Mouse (Mus musculus): ENCODE measurements around the gene Celf2. TPM values are rescaled to one million over a fixed set of nuclear protein-coding genes. Genes with fewer than 3 reads are reported as not detected.
"Not testable (repeated sequence)": the region's sequence is repeated elsewhere in the genome, so short reads cannot be mapped to it uniquely, and the experiment has no call there.

Celf2 gene
- polyA plus RNA-seq, 1 experiment from 2014 or later: 63.2 TPM

DNA sequence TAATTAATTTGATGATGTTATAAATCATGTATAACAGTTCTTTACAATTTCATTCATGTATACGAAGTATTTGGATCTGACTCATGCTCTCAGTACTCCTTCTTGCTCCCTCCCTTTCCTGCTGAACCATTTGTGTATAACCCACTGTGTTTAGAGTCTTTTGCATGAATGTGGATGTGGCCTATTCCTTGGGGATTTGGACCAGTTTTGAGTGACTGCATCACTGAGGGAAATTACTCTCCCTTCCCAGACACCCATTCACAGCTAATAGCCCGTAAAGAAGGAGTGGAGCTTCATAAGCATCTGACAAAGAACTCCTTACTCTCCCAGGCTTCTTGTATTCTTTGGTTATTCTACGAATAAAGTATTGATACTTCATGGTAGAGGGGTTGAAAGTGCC is 189.6 kb downstream of the Celf2 start:
- 87% methylated on average over 3 of the region's 3 CpGs for WGBS
- no peak for ATAC-seq (replicated peaks; ENCODE audit: insufficient number of reproducible peaks, insufficient read depth, low FRiP score, low read depth)
- Histone ChIP-seq H3K9ac (no peak overlapping the region), H3K4me3 (no peak overlapping the region), H3K4me1 (replicated peaks) (no peaks in the 10 kb centered on the region; the same call in 1 of the 2 replicates), H3K27me3 (no peaks in the 10 kb centered on the region), H3K4me2 (no peak overlapping the region), H3K27ac (no peak overlapping the region), H3K9me3 (replicated peaks) (no peaks in the 10 kb centered on the region), H3K36me3 (no peaks in the 10 kb centered on the region)

DNA sequence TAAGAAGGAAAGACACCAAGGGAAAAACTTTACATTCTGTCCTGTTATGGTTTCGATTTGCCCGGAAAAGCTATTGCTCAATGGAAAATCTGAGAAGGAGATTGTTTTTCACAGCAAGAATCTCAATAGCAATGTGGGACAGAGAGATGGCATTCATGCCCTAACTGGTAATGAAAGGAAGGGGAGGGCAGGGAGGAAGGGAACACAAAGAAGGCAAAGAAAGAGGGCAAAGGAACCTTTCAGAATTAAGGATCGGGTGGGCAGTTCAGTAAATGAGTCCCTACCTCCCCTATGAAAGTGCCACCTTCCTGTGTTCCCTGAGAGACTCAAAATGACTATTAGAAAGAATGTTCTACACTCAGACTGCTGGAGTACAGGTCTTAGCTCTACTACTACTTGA is 197.6 kb downstream of the Celf2 start:
- Histone ChIP-seq H3K36me3 (no peaks in the 10 kb centered on the region), H3K27ac (no peak overlapping the region), H3K9me3 (replicated peaks) (no peaks in the 10 kb centered on the region), H3K4me2 (no peak overlapping the region), H3K27me3 (no peaks in the 10 kb centered on the region), H3K9ac (no peak overlapping the region), H3K4me3 (no peak overlapping the region), H3K4me1 (replicated peaks) (no peaks in the 10 kb centered on the region)
- WGBS: 71% methylated on average over 3 of the region's 3 CpGs
- ATAC-seq (replicated peaks; ENCODE audit: insufficient number of reproducible peaks, insufficient read depth, low FRiP score, low read depth): no peak

DNA sequence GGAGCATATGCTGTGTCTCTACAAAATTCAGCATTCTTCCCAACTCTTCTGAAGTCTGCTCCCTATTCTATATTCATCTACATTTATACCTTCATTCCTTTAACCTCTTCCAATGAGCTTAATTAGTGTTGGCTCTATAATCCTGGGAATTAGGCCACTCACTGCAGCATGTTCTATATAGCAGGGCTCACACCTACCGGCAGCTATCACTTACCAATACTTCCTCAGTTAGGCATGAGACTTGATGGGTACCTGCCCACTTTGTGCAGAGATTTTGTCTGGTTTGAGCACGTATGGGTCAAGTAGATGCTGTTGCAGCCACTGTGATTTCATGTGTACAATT is 198.6 kb downstream of the Celf2 start:
- Histone ChIP-seq H3K9ac (no peak overlapping the region), H3K27ac (no peak overlapping the region), H3K27me3 (no peaks in the 10 kb centered on the region), H3K4me2 (no peak overlapping the region), H3K9me3 (replicated peaks) (no peaks in the 10 kb centered on the region), H3K4me3 (no peak overlapping the region), H3K36me3 (no peaks in the 10 kb centered on the region), H3K4me1 (replicated peaks) (no peaks in the 10 kb centered on the region)
- 87% methylated on average over 2 of the region's 2 CpGs for WGBS
- no peak for ATAC-seq (replicated peaks; ENCODE audit: insufficient number of reproducible peaks, insufficient read depth, low FRiP score, low read depth)

DNA sequence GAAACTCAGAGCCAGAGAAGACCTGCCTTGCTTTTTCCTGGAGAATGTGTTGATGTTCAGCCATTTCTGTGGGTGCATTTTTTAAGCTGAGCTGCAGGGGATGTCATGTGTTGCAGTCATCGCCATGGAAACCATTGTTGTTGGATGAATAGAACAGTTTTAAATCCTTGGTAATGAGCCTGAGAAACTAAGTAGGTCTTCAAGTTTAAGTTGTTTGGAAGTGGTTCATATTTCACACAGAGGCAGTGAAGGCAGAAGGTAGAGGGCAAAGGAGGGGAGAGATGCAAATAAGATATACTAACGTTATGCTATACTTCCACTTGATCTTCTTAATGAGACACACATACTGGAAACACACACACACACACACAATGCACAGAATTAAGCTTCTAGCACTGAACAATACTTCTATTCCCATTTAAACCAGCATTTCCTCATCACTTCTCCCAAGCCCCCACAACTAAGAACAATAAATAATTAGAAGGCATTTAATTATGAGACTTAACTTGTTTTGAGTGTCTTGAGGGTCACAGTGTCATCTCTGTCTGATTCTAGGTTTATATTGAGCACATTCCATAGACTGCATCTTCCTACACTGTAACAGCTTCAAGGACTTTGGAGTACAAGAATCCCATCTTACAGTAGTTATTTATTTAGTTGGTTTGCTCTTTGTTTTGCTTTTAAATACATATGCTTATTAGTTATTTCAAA is 199.1 kb downstream of the Celf2 start:
- ATAC-seq (replicated peaks; ENCODE audit: insufficient number of reproducible peaks, insufficient read depth, low FRiP score, low read depth): no peak
- H3K9ac ChIP-seq: no peak overlapping the region

DNA sequence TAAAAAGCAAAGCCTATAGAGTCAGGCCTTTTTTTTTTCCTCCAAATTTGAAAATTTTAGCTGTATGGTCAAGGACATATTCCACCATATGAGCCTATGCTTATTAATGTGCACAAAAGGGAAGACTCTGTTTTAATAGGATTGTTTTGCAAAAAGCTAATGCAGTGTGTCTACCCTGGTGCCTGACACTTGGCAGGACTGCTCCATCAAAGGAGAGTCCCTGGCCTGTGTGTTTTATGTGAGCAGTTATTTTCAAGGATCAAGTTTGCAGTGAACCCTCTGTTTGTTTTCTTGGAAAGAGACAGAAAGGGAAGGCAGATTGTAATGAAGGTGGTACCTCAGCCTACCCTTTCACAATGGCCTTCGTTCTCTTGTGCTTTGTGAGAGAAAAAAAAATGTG is 200.0 kb downstream of the Celf2 start:
- no peak overlapping the region for H3K4me3 ChIP-seq
- ATAC-seq (replicated peaks; ENCODE audit: insufficient number of reproducible peaks, insufficient read depth, low FRiP score, low read depth): no peak
- no peak overlapping the region for H3K9ac ChIP-seq
- 100% methylated on average over 1 of the region's 1 CpGs for WGBS
- no peaks in the 10 kb centered on the region for H3K27me3 ChIP-seq
- no peaks in the 10 kb centered on the region for H3K36me3 ChIP-seq
- H3K27ac ChIP-seq: no peak overlapping the region
- H3K9me3 ChIP-seq (replicated peaks): no peaks in the 10 kb centered on the region
- H3K4me1 ChIP-seq (replicated peaks): no peaks in the 10 kb centered on the region
- no peak overlapping the region for H3K4me2 ChIP-seq

More for the DNA sequence above, 199.1 kb downstream of the Celf2 start:
- Histone ChIP-seq H3K4me3 (no peak overlapping the region), H3K4me1 (replicated peaks) (no peaks in the 10 kb centered on the region), H3K9me3 (replicated peaks) (no peaks in the 10 kb centered on the region), H3K27me3 (no peaks in the 10 kb centered on the region), H3K4me2 (no peak overlapping the region), H3K36me3 (no peaks in the 10 kb centered on the region), H3K27ac (no peak overlapping the region)
- 60% methylated on average over 2 of the region's 2 CpGs for WGBS

DNA sequence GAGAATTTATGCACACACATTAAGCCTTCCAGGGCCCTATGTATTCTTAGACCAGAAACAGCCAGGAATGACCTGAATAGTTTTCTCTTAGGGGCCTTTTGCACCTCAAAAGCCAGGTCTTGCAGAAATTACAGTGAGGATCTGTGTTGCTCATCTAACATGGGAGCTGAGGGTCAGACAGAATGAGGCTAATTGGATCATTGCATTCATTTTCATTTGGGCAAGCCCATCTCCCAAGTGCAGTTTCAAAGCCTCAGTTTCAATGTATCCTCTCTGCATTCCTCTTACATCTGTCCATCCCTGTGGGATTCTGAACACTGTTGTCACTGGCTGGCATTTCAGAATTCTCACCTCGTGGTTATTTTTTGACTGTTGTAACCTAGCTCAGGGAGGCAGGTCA is 200.6 kb downstream of the Celf2 start:
- Histone ChIP-seq H3K27ac (no peak overlapping the region), H3K9me3 (replicated peaks) (no peaks in the 10 kb centered on the region), H3K4me2 (no peak overlapping the region), H3K36me3 (no peaks in the 10 kb centered on the region), H3K9ac (no peak overlapping the region), H3K4me3 (no peak overlapping the region), H3K27me3 (no peaks in the 10 kb centered on the region), H3K4me1 (replicated peaks) (no peaks in the 10 kb centered on the region)
- no peak for ATAC-seq (replicated peaks; ENCODE audit: insufficient number of reproducible peaks, insufficient read depth, low FRiP score, low read depth)
- WGBS: 46% methylated on average over 1 of the region's 1 CpGs

DNA sequence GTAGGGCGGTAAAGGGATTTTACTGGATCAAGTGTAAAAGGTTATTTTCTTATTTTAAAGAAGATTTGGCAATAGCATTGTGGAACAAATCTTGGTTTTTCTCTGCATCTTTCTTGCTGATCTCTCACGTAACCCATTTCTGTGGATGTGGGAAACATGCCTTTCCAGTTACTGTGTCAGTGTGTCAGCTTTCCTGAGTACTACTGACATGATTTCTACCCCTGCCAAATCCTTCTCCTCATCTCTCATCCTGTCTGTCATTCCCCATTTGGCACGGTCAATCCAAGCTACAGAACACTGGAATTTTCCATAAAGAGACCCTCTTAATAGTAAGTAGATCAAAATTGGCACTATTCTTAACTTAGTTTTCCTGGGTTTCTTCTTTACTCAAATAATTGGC is 221.9 kb downstream of the Celf2 start:
- Histone ChIP-seq H3K4me2 (no peak overlapping the region), H3K36me3 (no peaks in the 10 kb centered on the region)

DNA sequence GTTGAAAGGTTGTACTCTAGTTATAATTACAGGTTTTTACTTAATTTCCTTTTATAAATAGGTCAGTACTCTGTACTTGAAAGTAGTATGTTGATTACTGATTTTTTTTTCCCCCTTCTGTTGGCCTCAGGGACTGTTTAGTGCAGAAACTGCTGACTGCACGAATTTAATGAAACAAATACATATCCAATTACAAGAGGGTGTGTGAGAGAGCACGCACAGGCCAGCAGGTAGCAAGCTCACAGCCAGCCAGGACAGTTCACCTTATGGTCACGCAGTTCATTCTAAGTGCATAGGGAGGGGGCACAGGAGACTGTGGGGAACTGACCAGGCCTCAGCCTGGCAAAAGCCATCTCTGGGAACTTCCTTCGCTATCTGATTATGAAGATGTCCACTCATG is 236.1 kb downstream of the Celf2 start:
- no peaks in the 10 kb centered on the region for H3K4me1 ChIP-seq (replicated peaks)
- no peaks in the 10 kb centered on the region for H3K9me3 ChIP-seq (replicated peaks)
- no peak overlapping the region for H3K4me3 ChIP-seq
- WGBS: 65% methylated on average over 4 of the region's 4 CpGs
- H3K36me3 ChIP-seq: no peaks in the 10 kb centered on the region
- no peaks in the 10 kb centered on the region for H3K27me3 ChIP-seq
- ATAC-seq (replicated peaks; ENCODE audit: insufficient number of reproducible peaks, insufficient read depth, low FRiP score, low read depth): no peak
- H3K27ac ChIP-seq: no peak overlapping the region
- no peak overlapping the region for H3K9ac ChIP-seq
- H3K4me2 ChIP-seq: no peak overlapping the region

More for the DNA sequence above, 221.9 kb downstream of the Celf2 start:
- 74% methylated on average over 3 of the region's 3 CpGs for WGBS
- Histone ChIP-seq H3K27me3 (no peaks in the 10 kb centered on the region), H3K27ac (no peak overlapping the region), H3K9me3 (replicated peaks) (no peaks in the 10 kb centered on the region), H3K9ac (no peak overlapping the region), H3K4me1 (replicated peaks) (peaks cover 5% of the 10 kb centered on the region), H3K4me3 (no peak overlapping the region)
- no peak for ATAC-seq (replicated peaks; ENCODE audit: insufficient number of reproducible peaks, insufficient read depth, low FRiP score, low read depth)

DNA sequence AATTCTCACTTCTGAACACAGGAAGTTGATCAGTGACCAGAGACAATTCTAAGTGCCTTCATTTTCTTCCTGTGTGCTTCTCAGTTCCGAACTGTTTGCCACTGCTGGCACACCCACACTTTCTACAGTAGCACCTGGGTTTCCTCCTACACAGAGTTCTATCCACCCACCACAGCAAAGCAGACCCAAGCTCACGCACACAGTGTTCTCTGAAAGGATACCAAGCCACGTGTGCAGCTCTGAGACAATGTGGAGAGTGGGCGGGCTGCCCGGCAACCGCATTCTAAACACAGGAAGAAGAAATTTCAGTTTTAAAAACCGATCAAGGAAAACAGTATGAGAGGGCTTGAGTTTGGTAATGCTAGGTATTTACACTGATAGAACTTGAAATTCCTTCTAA is 239.3 kb downstream of the Celf2 start:
- Histone ChIP-seq H3K4me1 (replicated peaks) (no peaks in the 10 kb centered on the region), H3K36me3 (no peaks in the 10 kb centered on the region), H3K4me2 (no peak overlapping the region), H3K9ac (no peak overlapping the region), H3K4me3 (no peak overlapping the region), H3K27ac (no peak overlapping the region), H3K9me3 (replicated peaks) (no peaks in the 10 kb centered on the region), H3K27me3 (no peaks in the 10 kb centered on the region)
- WGBS: 67% methylated on average over 7 of the region's 7 CpGs
- no peak for ATAC-seq (replicated peaks; ENCODE audit: insufficient number of reproducible peaks, insufficient read depth, low FRiP score, low read depth)

DNA sequence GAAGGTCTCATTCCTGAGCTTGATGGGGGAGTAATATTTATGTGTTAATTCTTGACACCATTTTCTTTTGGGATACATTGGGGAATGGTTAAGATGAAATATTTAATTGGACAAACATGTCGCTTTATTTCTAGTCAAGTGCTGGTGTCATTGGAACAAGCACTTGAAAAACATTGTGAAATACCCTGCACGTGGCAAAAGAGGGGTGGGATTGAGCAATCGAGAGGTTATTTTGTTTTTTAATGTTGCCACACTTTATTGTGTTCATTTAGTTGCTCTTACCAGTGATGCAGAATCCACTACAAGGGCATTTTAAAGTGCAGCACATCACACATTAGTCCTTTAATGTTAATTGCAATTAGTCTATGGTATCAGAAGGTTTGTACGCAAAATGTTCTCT is 242.2 kb downstream of the Celf2 start:
- Histone ChIP-seq H3K27me3 (no peaks in the 10 kb centered on the region), H3K9ac (no peak overlapping the region), H3K36me3 (no peaks in the 10 kb centered on the region), H3K4me2 (no peak overlapping the region), H3K4me3 (no peak overlapping the region), H3K27ac (no peak overlapping the region), H3K9me3 (replicated peaks) (no peaks in the 10 kb centered on the region), H3K4me1 (replicated peaks) (no peaks in the 10 kb centered on the region)
- 85% methylated on average over 4 of the region's 4 CpGs for WGBS
- ATAC-seq (replicated peaks; ENCODE audit: insufficient number of reproducible peaks, insufficient read depth, low FRiP score, low read depth): no peak

DNA sequence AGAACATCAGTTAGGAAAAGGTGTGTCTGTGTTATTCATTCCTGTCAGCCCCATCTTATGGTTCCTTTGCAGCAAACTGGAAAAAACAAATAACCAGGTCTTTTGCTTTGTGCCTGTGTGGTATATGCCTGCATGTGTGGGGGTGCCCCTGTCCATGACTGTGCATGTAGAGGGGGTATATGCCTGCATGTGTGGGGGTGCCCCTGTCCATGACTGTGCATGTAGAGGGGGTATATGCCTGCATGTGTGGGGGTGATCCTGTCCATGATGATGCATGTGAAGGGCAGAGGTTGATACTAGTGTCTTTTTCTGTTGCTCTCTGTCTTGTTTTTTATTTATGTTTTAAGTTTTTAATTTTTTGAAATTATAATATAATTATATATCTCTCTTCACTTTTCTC is 246.7 kb downstream of the Celf2 start:
- H3K36me3 ChIP-seq; H3K4me2 ChIP-seq; H3K9ac ChIP-seq; H3K27me3 ChIP-seq; H3K9me3 ChIP-seq (replicated peaks); H3K4me1 ChIP-seq (replicated peaks); H3K4me3 ChIP-seq; H3K27ac ChIP-seq; ATAC-seq (replicated peaks; ENCODE audit: insufficient number of reproducible peaks, insufficient read depth, low FRiP score, low read depth): not testable (repeated sequence)

DNA sequence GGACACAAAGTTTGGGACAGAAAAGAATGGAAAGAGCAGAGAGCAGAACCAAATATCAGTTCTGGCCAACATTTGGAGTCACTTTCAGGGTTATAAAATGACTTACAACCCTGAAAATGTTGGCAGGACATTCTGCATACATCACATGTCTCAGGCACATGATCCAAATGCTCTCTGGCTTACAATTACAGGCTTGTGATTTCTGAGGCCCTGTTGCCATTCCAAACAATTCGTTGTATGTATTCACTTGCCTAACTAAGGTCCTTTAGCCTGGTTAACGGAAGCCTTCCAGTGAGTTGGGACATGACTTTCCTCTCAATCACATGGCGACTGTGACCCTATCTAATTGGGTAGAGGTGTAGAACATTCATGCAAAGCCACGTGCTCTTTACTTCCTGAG is 249.2 kb downstream of the Celf2 start:
- no peaks in the 10 kb centered on the region for H3K4me1 ChIP-seq (replicated peaks)
- no peak overlapping the region for H3K27ac ChIP-seq
- no peak overlapping the region for H3K4me2 ChIP-seq
- H3K9ac ChIP-seq: no peak overlapping the region
- WGBS: 65% methylated on average over 4 of the region's 4 CpGs
- no peaks in the 10 kb centered on the region for H3K36me3 ChIP-seq
- no peaks in the 10 kb centered on the region for H3K9me3 ChIP-seq (replicated peaks)
- no peak overlapping the region for H3K4me3 ChIP-seq
- no peaks in the 10 kb centered on the region for H3K27me3 ChIP-seq
- no peak for ATAC-seq (replicated peaks; ENCODE audit: insufficient number of reproducible peaks, insufficient read depth, low FRiP score, low read depth)
